Mouse (Mus musculus): ENCODE data around the gene Fen1.

Fen1 gene

GRCm38 (mm10) chr19:10203848-10204615, at the start of gene Fen1, which contains the start of gene Tmem258:
Gene Fen1 (minus strand): TSS chr19:10204169.
Gene Tmem258 (plus strand): TSS chr19:10204014.
- DNase-seq: peak; percentile 93

- no peak for DNase-seq
Measured at GRCm38 (mm10) chr19:10248128-10248527, 44.2 kb upstream of the Fen1 start.

- no peak for DNase-seq
Measured at GRCm38 (mm10) chr19:10247165-10247564, 43.2 kb upstream of the Fen1 start.

DNA sequence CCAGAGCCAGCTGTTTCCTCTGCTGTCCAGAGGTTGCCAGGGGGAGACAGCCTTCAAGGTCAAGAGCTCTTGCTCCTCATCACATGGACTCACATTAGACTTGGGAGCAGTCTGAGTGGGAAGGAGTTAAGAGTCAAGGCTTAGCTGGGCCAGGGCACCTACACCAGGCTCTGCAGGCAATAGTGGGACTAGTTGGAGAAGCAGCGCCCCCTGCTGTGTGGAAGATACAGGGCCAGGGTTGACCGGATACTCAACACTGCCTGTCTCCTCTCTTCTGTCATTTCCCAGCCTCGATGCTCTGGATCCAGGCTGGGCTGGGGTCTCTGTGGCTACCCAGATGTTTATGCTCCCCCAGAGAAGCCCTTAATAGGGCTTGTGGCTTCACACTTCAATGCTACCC, 40.2 kb upstream of the Fen1 start:
- peak; percentile 28 for DNase-seq

DNA sequence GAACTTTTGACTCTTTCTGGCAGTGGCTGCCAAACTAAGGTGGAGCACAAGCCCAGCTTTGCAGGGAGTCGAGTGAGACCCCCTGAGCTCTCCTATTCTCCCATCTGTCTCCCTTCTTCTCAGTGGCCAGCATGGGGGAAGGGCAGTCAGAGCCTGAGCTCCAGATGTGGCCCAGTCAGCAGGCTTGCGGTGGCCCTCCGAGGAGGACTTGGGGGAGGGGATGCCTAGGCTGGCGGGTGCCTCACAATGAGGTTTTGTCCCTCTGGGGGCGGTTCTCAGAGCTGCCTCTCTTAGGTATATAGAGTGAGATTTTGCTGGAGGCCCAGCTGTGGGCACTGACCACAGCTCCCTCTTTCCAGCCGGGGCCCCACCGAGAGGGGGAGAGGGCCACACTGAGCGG, 38.9 kb upstream of the Fen1 start:
- DNase-seq: no peak

DNA sequence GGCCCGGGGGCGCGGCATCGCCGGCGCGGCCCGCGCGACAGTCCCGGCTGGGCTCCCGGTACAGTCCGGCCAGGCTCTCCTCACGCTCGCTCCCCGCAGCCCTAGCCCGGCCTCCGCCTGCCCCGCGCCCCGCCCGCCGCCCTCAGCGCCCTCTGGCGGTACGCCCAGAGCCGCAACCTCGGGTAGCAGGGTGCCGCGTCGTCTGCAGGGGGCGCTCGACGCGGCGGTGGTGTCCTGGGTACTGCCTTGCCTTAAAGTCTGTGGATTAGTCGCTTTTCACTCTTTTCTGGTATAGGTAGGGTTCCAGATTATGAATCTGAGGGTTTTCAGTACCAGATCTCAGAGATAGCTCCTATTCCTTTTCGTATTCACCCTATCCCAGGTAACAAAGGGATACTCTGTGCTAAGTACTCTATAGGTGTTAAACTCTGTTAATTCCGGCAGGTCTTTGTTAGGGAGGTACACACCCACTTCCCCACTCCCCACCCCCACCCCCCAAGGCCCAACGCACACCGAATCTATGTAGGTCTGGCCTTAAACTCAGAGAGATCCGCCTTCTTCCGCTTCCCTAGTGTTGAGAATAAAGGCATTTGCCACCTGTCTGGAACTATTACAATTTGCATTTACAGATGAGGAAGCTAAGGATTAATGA, 36.8 kb upstream of the Fen1 start, which contains the start of gene Myrf:
Myrf (minus strand) TSS at position 95 of the 652 bp plus-strand sequence.
- DNase-seq: peak; percentile 70

DNA sequence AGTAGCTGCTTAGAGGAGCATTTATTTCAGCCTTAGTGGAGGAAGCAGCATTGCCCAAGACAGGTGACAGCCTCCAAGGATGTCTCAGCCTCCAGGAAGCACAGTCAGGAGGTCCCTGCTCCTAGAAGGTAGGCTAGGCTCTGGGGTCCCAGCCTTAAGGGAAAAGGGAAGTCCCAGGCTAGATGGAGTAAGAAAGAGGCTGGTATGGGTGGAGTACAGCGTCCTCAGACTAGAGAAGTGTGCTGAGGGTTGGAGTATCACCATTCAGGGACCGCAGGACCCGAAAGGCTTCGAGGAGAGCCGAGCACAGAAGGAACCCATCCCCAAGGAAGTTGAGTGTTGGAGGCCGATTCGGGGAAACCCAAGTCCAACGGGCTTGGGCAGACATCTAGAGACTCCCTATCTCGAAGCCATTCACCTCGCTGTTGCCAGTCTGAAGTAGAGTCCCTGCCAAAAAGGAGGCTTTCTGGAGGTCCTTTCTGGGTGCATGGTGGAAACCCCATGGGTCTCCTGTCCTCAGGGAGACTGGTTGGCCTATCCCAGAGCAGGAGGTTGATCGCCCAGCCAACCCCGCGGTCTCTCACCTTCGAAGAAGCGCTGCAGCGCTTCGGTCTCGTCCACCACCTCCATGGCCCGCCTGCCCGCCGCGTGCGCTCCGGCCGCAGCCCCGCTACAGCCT, 36.1 kb upstream of the Fen1 start:
- DNase-seq: no peak

GRCm38 (mm10) chr19:10239419-10239818, 35.5 kb upstream of the Fen1 start:
- no peak for DNase-seq

DNA sequence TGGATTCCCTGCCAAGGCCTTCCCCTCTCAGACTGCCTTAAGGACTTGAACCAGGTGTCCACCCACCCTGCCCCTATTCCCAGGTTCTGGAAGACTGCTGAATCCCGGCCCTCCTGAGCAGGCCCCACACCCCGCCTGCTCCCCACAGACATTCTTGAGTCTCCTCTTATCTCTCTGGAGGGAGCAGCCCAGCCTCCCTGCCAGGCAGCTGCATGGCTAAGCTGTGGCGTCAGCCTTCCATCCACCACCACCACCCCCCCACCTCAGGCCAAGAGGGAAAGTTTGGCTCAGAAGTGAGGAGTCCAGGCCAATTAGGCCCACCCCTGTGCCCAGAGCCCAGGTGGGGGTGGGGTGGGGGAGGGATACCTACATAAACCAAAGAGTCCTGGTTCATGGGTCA, 34.5 kb upstream of the Fen1 start:
- no peak for DNase-seq

GRCm38 (mm10) chr19:10235784-10236565, 32.0 kb upstream of the Fen1 start:
- no peak for DNase-seq

DNA sequence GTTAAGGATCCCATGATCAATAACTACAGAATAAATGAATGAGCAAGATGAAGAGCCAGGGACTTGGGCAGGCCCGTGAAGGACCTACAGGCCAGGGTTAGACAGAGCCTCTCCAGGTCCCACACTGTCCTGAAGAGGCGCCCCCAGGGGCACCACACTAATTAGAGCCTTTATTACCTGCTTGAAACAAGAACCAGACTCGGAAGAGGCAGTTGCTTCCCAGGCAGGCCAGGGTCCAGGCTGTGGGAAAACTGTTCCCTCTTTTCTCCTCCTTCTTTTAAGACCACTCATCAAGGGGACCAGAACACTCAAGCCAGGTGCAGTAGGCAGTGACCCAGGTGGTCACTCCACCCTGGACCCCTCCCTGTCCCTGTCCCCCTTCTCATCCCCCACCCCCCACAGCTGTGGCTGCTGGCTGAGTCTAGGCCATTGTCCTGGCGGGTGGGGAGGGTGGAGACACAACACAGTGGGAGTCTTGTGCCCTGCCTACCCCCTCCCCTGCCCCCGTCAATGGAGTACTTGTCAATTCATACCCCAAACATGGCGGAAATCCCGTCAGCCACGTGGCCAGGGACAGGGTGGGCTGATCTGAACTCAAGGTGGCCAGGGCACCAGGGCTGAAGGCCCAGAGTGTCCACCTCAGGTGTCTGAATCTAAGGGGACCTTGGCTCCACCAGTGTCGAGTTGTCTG, 28.5 kb upstream of the Fen1 start:
- DNase-seq: no peak

DNA sequence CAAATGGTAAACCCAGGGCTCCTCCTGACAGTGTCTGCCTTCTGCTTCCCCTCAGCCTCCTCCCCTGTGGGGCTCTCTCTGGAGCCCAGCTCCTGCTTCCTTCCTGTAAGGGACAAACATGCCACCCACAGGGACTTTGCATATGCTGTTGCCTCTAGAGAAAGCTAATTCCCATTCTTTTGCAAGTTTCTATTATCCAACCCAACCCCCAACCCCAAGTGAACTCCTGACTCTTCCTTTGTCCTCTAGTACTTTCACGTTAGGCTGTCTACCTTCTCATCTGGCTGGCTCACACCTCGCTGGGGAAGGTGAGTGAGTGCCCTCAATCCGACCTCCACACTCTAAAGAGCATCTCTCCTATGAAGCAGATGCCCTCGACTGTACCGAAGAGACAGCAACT, 27.9 kb upstream of the Fen1 start:
- DNase-seq: no peak

GRCm38 (mm10) chr19:10231016-10231415, 27.0 kb upstream of the Fen1 start:
- no peak for DNase-seq

GRCm38 (mm10) chr19:10225767-10226166, 21.8 kb upstream of the Fen1 start:
- no peak for DNase-seq

DNA sequence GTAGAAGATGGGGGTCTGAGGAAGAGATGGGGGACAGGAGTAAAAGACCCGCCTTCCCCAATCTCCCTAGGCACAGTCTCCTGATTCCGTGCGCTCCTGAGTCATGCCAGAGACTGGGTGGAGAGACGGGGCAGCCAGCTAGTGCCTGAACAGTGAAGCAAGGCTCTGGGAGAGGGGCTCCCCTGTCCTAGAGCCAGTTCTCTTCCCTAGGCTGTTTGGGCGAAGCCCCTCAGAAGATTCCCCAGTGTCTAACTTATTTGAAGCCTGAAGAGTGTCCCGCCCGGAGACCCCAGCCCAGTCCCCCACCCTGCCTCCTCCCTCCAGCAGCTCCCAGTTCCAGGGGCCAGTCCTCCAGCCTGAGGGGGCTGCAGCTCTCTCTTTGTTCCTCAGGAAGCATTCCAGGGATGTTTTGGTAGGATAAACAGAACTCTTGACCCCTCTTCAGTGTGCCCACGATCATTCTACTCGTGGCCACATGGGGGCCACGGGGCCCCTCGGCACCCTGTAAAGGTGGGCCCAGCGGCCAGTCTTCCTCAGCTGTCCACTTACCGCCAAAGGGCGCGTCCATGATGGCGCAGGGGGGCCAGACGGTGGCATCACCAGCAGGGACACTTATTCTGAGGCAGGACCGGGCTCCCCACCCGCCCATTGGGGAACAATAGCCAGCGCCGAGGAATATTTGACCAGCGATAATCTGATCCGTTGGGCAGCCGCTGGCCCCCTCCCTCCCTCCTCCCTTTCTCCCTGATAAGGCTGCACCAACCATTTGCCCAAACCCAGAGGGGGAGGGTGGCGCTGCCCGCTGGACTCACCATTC, 20.9 kb upstream of the Fen1 start:
- no peak for DNase-seq

GRCm38 (mm10) chr19:10223561-10223960, 19.6 kb upstream of the Fen1 start:
- DNase-seq: no peak

- no peak for DNase-seq
Measured at GRCm38 (mm10) chr19:10222656-10223055, 18.7 kb upstream of the Fen1 start.

DNA sequence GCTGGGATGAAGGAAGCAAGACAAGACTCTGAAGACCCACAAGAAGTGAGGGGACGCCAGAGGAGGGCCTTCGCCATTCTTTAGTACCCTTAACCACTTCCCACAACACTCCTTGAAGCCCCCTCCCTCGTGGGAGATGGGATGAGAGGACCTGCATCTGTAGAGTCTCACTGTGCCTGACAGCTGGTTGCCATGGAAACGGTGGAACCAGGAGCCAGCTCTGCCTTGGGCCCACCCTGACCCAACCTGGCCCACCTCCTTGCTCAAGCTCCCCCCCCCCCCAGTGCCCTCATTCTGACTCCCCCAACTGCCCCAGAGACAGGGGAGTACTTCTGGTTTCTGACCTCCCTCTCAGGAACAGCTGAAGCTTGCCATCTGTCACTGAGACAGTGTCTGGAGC, 17.6 kb upstream of the Fen1 start:
- DNase-seq: no peak

DNA sequence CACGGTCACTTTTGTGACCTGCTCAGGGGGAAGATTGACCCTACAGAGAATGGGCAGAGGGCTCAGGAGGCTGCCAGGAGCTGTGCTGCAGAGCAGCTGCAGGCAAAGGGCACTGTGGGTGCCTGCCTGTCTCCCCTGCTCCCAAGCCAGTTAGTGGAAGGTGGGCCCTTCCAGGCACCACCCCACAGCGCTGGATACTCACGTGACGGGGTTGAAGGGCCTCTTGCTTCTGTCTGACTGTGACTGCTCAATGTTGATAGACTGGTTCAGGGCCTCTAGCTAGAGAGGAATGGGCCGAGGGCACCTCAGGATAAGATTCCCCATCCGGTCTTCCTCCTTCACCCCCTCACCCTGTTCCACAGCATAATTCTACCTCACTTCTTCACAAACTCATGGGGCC, 15.6 kb upstream of the Fen1 start:
- no peak for DNase-seq

DNA sequence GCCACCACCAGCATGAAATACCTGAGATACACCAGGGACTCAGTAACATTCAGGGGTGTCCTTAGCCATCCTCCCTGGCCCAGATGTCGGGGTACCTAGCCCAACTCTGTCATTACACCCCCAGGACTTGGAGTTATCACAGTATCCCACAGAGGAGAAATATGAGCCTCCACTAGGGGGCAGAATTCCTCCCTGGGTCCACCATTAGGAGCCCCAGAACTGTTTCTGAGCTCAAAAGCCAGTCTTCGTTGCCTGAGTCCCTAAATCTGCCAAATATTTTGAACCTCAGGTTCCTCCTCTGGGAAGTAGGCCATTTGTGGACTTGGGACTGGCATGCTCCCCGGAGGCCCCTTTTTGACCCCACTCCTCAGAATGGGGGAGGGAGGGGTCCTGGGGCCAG, 15.1 kb upstream of the Fen1 start:
- peak; percentile 42 for DNase-seq

DNA sequence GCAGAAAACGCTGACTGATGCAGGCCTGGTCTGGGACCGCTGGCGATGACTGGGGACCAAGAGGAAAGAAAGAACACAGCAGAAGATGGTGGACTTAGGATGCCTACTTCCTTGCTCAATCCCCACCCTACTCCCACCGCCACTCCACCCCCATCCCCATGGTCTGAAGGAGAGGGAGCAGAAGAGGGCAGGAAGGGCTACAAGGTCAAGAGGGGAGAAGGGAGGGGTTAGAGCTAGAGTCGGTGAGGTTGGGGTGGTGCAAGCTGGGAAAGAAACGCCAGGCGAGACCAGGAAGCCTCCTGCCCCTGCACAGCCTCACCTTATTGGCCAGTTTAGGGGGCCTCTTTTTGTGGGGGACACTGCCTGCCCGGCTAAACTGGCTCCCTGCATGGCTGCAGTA, 12.1 kb upstream of the Fen1 start:
- DNase-seq: no peak

Data from thymus, postnatal 25 days (tissue).